Mouse (Mus musculus): ENCODE data around the gene Glt8d2.

Gene Glt8d2

GRCm38 (mm10) chr10:82690494-82690893, at the start of gene Glt8d2:
Glt8d2 (minus strand) TSS chr10:82690650.
- peak; percentile 60 to 68 for DNase-seq (ENCODE audit: low spot score in 2 of 2)

DNA sequence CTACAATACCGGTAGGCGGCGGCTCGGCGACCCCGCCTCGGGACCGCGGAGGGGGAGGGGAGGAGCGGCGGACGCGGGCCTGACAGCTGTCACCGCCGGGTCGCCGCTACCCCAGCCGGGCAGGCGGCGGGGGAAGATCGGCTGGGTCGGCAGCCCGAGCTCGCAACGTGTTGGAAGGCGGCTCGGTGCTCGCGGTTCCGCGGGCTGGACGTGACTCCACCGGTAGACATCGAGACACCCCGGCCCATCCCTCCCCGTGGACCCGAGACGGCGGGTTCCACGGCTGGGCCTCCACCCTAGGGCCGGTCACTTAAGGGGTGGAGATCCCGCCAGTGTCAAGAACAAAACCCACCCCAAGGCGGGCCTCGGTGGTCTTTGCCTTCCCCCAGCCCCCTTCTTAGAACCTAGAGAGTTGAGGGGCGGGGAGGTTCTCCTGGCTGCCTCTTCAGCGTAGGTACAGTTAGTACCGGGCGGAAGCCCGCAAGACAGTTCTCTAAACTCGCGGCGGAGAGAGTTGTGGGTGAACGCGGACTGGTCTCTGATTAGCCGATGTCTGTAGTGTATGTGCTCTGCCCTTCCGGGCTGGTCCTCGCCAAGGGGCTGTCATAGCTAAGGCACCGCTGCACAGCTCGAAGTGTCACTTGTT, 9.0 kb upstream of the Glt8d2 start:
- DNase-seq (ENCODE audit: low spot score in 2 of 2) = no peak

GRCm38 (mm10) chr10:82698712-82699261, 8.3 kb upstream of the Glt8d2 start:
- peak; percentile 84 to 87 for DNase-seq (ENCODE audit: low spot score in 2 of 2)

- DNase-seq (ENCODE audit: low spot score in 2 of 2) = no peak
Measured at GRCm38 (mm10) chr10:82697305-82697898, 7.0 kb upstream of the Glt8d2 start.

- no peak for DNase-seq (ENCODE audit: low spot score in 2 of 2)
Measured at GRCm38 (mm10) chr10:82696453-82697079, 6.1 kb upstream of the Glt8d2 start.

- DNase-seq (ENCODE audit: low spot score in 2 of 2) = no peak
Measured at GRCm38 (mm10) chr10:82695956-82696355, 5.5 kb upstream of the Glt8d2 start, which contains the start of gene Hcfc2. Hcfc2 (plus strand) TSS chr10:82696160.

GRCm38 (mm10) chr10:82689681-82690211, 704 bp downstream of the Glt8d2 start:
- no peak for DNase-seq (ENCODE audit: low spot score in 2 of 2)

DNA sequence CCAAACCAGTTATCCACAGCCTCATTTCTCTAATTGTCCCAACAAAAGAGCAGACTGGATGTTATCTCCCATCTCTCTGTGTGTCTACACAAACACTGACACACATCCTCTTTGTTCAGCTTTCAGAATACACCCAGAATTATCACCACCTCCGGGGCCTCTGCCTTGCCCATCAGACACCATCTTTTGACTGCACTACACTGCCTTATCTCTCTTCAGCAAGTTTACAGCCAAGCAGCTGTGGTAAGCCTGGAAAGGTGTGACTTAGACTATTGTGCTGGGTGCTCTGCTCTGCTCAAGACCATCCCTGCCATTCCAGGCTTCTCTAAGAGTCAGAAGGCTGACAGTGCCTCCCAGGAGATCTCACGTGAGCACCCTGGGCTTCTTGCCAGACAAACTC, 5.0 kb downstream of the Glt8d2 start:
- DNase-seq (ENCODE audit: low spot score in 2 of 2) = no peak

- DNase-seq (ENCODE audit: low spot score in 2 of 2) = peak; percentile 36 to 63
Measured at GRCm38 (mm10) chr10:82681639-82682038, 8.8 kb downstream of the Glt8d2 start.

DNA sequence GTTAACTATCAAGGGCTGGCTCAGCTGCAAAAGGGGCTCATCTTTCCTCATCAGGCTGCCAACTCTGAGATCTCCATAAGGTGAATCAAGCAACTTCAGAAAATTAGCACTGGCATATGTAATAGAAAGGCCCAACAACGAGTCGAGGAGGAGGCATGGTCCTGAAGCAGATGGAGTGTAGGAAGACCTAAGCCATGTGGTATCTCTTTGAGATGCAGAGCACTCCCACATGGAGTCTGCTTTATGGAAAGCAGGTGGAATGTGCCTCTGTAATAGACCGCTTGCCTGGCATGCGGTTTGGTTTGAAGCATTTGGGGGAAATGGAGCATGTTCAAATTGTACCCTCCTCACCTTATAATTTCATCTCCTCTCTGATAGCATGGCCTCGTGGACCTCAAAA, 9.7 kb downstream of the Glt8d2 start:
- peak; percentile 71 to 88 for DNase-seq (ENCODE audit: low spot score in 2 of 2)

DNA sequence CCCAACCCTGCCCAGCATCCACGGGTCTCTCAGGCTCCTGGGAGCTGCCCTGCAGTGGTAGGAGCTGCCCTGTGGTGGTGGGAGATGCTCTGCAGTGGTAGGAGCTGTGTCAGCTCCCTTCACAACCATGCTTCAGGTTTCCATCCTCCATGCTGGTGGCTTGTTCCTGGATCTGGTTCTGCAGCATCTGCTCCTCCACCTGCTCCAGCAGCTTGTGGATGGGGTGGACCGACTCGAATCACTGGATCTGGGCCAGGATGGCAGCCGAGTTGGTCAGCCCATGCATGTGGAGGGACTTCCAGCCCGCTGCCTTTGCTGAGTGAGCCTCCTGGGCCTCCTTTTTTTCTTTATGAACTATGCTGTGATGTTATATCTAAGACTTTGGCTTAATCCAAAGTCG, 13.5 kb downstream of the Glt8d2 start:
- DNase-seq (ENCODE audit: low spot score in 2 of 2) = peak in 1 of 2 experiments; percentile 30

DNA sequence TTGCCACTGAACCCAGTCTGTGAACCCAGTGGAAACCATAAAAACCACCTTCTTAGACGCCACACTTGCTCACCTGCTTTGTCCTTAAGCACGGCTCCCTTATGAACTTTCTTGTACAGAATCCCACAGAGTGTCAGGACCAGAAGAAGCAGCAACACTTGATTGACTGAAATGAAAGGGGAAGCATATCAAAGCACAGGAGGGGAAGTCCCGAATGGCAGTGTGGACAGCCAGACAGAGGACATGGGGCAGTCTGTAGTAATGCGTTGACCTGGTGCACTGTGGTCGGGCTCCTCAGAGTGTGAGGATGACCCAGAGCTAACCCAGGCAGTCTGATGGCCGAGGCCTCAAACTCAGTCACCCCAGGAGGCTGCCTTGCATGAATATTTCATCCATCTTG, 20.2 kb downstream of the Glt8d2 start:
- no peak for DNase-seq (ENCODE audit: low spot score in 2 of 2)

DNA sequence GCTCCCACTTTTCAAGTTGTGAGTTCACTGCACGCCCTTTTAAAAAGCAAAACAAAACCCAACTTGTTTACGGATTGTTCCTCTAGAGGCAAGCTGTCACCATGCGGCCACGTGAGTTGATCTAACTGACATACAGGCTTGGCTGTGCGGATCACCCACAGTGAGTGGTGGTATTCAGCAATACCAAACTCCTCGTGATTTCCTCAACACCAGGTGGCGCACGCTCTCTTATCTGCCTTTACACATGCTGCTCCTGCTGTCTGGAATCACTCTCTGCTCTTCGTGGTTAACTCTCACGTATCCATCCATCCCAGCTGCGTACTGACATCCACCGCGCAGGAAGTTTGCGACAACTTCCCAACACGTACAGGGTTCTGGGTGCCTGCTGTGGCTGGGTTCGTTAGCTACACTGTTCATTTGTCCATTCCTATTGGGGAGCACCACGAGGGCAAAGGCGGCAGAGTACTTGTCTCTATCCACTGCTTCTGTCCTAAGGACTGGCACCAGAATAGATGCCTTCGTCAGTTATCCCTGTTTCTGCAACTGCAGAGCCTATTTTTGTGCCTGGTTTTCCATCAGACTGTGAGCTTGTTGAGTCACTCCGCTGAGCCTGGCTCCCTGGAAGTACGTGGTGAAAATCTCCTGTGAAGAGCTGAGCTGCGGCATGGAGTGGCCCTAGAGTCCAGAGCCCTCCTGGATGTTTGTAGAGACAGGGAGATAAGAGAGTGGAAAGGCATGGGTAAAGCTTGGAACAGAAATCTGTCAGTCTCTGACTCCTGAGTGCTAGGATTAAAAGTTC, 23.8 kb downstream of the Glt8d2 start:
- DNase-seq (ENCODE audit: low spot score in 2 of 2) = peak; percentile 85 to 88

DNA sequence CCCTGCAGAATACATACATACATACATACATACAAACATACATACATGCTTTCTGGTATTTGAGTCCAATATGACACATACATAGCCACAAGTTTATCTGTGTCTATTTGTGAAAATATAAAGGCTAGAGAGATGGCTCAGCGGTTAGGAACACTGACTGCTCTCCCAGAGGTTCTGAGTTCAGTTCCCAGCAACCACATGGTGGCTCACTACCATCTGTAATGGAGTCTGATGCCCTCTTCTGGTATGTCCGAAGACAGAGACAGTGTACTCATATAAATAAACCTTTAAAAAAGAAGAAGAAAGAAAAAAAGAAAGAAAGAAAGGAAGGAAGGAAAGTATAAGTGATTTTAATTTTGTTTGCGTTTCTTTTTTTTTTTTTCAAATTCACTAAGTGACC, 24.5 kb downstream of the Glt8d2 start:
- no peak for DNase-seq (ENCODE audit: low spot score in 2 of 2)

- DNase-seq (ENCODE audit: low spot score in 2 of 2) = no peak
Measured at GRCm38 (mm10) chr10:82663289-82663688, 27.2 kb downstream of the Glt8d2 start.

DNA sequence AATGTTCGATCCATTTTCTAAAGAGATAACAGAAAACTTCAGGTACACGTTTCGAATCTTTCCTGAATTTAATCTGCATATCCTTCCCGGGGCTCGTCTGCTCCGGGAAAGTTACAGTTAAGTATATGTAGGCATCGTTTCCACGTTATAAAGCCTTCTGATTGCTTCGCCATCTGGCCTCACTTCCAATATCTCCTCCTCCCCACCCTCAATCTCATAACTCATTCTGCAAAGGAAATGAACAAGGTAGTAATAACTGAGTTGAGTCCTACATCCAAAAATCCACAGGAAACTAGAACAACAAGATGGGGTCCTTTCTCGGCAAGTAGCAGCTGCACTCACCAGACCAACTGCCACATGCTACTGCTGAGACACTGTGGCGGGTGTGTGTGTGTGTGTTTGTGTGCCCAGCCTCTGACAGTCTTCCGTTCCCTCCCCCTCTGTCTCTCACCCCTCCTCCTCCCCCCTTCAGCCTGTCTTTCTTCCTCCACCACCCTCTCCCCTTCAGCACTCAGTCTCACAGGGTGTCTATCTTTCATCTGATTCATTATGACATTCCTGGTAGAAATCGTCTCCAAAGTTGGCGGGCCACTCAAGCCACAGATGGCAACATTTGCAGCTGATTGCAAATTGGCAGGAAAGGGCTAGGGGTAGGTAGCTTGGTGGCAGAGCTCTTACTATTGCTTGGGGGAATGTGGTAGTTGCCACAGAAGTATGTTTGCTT, 28.0 kb downstream of the Glt8d2 start:
- DNase-seq (ENCODE audit: low spot score in 2 of 2) = peak; percentile 32

GRCm38 (mm10) chr10:82661820-82662219, 28.6 kb downstream of the Glt8d2 start:
- DNase-seq (ENCODE audit: low spot score in 2 of 2) = peak; percentile 72 to 89

DNA sequence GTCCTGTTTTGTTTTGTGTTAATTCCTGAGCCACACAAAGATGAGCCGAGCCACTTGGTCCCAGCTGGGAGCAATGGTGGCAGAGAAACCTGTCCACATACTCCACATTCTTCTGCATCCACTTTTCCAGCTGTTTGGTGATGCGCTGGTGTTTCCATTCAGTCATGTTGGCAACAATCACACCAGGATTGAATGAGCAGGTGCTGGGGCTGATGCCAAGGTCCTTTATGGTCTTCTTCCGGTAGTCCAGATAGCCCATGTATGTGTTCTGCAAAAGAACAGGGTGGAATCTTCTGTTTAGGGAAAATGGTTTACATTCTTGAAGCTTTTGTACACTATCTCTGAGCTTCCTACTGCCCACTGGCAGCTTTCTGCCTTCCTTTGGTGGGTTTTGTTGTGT, 35.9 kb downstream of the Glt8d2 start:
- no peak for DNase-seq (ENCODE audit: low spot score in 2 of 2)

DNA sequence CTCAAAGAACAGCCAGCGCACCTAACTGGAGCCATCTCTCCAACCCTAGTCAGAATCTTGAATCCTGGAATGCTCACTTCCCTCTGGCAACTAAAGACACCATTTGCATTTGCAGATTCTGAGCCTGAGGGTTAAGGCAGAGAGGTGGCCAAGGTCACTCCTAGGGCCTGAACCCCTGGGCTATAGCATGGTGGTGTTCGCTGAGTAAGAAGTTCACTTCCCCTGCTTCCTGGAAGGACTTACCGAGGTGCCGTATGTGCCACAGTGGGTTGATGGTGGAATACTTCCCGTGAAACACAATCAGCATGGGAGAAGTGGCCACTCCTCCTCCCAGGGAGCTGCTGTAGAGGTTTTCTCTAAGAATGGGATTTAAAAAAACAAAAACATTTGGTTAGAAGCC, 37.8 kb downstream of the Glt8d2 start:
- no peak for DNase-seq (ENCODE audit: low spot score in 2 of 2)

DNA sequence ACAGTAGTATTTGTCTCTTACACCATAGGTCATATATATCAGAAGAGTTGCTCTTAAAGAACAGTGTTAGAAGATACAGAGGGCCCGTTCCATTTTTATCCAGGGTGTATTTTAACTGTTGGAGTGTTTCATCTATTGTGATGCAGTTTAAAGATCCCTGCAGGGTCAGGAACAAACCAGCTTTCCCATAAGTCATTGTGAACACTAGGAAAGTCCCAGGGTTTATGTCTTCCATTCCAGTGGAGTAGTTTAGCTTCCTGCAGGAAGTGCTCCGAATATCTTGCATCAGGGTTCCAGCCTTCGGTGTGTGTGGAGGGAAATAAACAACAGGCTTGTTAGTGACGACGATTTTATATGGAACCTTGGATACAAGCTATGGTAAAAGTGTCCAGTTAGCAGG, 39.2 kb downstream of the Glt8d2 start:
- DNase-seq (ENCODE audit: low spot score in 2 of 2) = no peak

- DNase-seq (ENCODE audit: low spot score in 2 of 2) = no peak
Measured at GRCm38 (mm10) chr10:82647205-82647811, 43.1 kb downstream of the Glt8d2 start.
